Comparison of ENCODE assay signal across 17 mouse cellular contexts in the genomic region with DNA sequence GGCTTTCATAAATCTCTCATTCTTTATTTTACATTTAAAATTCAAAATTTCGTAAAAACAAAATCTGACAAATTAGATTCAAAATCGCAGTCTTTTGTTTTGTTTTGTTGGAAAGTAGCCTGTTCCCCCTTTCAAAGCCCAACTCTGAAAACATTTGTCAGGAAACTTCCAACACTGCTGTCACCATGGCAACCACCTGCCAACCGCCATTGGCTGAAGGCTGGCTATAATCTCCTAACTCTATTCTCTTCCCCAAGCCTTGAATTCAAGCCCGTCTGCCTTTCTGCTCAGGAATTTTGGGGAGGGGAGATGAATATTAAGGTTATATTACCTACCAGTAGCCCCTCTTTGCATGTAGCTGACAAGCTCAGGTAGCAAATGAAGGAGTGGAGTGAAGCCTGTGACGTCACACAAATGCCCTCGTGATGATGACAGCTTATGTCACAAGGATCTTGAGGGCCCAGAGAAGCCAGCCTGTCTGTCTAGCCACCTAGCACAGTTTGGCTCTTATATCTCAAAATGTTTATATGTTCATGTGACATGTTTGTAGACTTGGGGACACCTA.
DNase-seq lines count a peak whose midpoint lies in the region; ATAC-seq and TF ChIP-seq lines count a peak whose summit lies in the region.
"Had no signal": no experiment of that assay in that cellular context is flagged by ENCODE, and none has a peak within 500 bp of the region (broad histone marks: within the 10 kb centered on the region; RNA-seq: fewer than 3 reads in every experiment).

No protein-coding gene starts in this region.

- no peaks in the 10 kb centered on the region for H3K27me3 ChIP-seq in lung, embryonic 14.5 days (ENCODE audit: insufficient read depth, low read length)
- H3K27me3 ChIP-seq in lung, postnatal 0 days (replicated peaks; ENCODE audit: insufficient read depth, low read length) = no peaks in the 10 kb centered on the region
- H3K27me3 ChIP-seq in hindbrain, embryonic 16.5 days (replicated peaks; ENCODE audit: control insufficient read depth, insufficient read depth, low read length) = no peaks in the 10 kb centered on the region; the same call in 1 of the 2 replicates
- H3K27me3 ChIP-seq: hindbrain, embryonic 15.5 days; liver, embryonic 12.5 days; stomach, embryonic 15.5 days had no signal

- H3K4me1 ChIP-seq in lung, embryonic 14.5 days (ENCODE audit: insufficient read depth) = no peaks in the 10 kb centered on the region
- no peaks in the 10 kb centered on the region for H3K4me1 ChIP-seq in lung, postnatal 0 days (ENCODE audit: insufficient read depth, low read depth, low read length)
- peaks cover 8% of the 10 kb centered on the region for H3K4me1 ChIP-seq in hindbrain, embryonic 16.5 days (ENCODE audit: control insufficient read depth, insufficient read depth, low read depth, low read length)
- H3K4me1 ChIP-seq: liver, embryonic 12.5 days; stomach, embryonic 15.5 days had no signal

- no peak for TF ChIP-seq EP300 in lung, postnatal 0 days (IDR thresholded peaks at IDR 0.05)

- H3K4me3 ChIP-seq in lung, embryonic 14.5 days (ENCODE audit: low read depth, low read length) = no peak overlapping the region
- H3K4me3 ChIP-seq in lung, postnatal 0 days (ENCODE audit: low read depth, low read length) = no peak overlapping the region
- H3K4me3 ChIP-seq in hindbrain, embryonic 16.5 days (ENCODE audit: low read length) = no peak overlapping the region
- H3K4me3 ChIP-seq: heart, embryonic 10.5 days; hindbrain, embryonic 15.5 days; layer of hippocampus, adult 2 months; liver, embryonic 12.5 days; stomach, embryonic 15.5 days had no signal

- no peak overlapping the region for H3K4me2 ChIP-seq in lung, embryonic 14.5 days
- H3K4me2 ChIP-seq in lung, postnatal 0 days (replicated peaks; ENCODE audit: low read depth, low read length) = no peak overlapping the region
- H3K4me2 ChIP-seq in hindbrain, embryonic 16.5 days (ENCODE audit: low read length) = no peak overlapping the region
- H3K4me2 ChIP-seq: hindbrain, embryonic 15.5 days; liver, embryonic 12.5 days; stomach, embryonic 15.5 days had no signal

- H3K9me3 ChIP-seq in lung, embryonic 14.5 days (ENCODE audit: low read depth, low read length) = no peaks in the 10 kb centered on the region
- no peaks in the 10 kb centered on the region for H3K9me3 ChIP-seq in lung, postnatal 0 days (ENCODE audit: low read length)
- no peaks in the 10 kb centered on the region for H3K9me3 ChIP-seq in hindbrain, embryonic 16.5 days (ENCODE audit: control insufficient read depth, low read length)
- H3K9me3 ChIP-seq: heart, embryonic 10.5 days; hindbrain, embryonic 15.5 days; liver, embryonic 12.5 days; stomach, embryonic 15.5 days had no signal

- DNase-seq in lung, embryonic 14.5 days = peak; percentile 18
- DNase-seq in lung, postnatal 0 days (ENCODE audit: low spot score) = no peak
- peak; percentile 32 for DNase-seq in embryo, embryonic 9.5 days (ENCODE audit: extremely low spot score)
- peak; percentile 44 for DNase-seq in neural tube, embryonic 10.5 days (ENCODE audit: extremely low spot score, low spot score)
- DNase-seq in left cerebral cortex, adult 9 months (ENCODE audit: low spot score in 2 of 2) = no peak
- no peak for DNase-seq in B cell, adult 2 months
- no peak for DNase-seq in kidney, postnatal 4 days
- DNase-seq: adrenal gland, postnatal 25 days; gastrocnemius, postnatal 10 days; kidney, adult 9 months; left cerebral cortex, postnatal 4 days had no signal

- no peak for TF ChIP-seq CTCF in lung, embryonic 14.5 days (IDR thresholded peaks at IDR 0.05; ENCODE audit: low read depth)
- TF ChIP-seq CTCF in lung, postnatal 0 days (IDR thresholded peaks at IDR 0.05) = no peak

- no peak for ATAC-seq in lung, embryonic 14.5 days (ENCODE audit: insufficient read depth)
- no peak for ATAC-seq in lung, postnatal 0 days
- ATAC-seq in hindbrain, embryonic 16.5 days = peak; percentile 41; the same call in 1 of the 2 replicates
- ATAC-seq: liver, embryonic 12.5 days had no signal

- H3K9ac ChIP-seq in lung, embryonic 14.5 days = no peak overlapping the region
- no peak overlapping the region for H3K9ac ChIP-seq in lung, postnatal 0 days (replicated peaks; ENCODE audit: low read depth)
- no peak overlapping the region for H3K9ac ChIP-seq in hindbrain, embryonic 16.5 days (ENCODE audit: low read depth, low read length)
- H3K9ac ChIP-seq: hindbrain, embryonic 15.5 days; liver, embryonic 12.5 days; stomach, embryonic 15.5 days had no signal

- WGBS in lung, embryonic 14.5 days = 60% methylated on average over 6 of the region's 6 CpGs
- 58% methylated on average over 6 of the region's 6 CpGs for WGBS in lung, postnatal 0 days
- WGBS in hindbrain, embryonic 16.5 days = 39% methylated on average over 6 of the region's 6 CpGs

- no peak overlapping the region for H3K27ac ChIP-seq in lung, embryonic 14.5 days (ENCODE audit: low read depth)
- no peak overlapping the region for H3K27ac ChIP-seq in lung, postnatal 0 days (ENCODE audit: low read length)
- no peak overlapping the region for H3K27ac ChIP-seq in hindbrain, embryonic 16.5 days (ENCODE audit: low read depth, low read length)
- H3K27ac ChIP-seq: heart, embryonic 10.5 days; hindbrain, embryonic 15.5 days; layer of hippocampus, adult 2 months; liver, embryonic 12.5 days; stomach, embryonic 15.5 days had no signal

- H3K36me3 ChIP-seq in lung, embryonic 14.5 days (ENCODE audit: insufficient read depth) = no peaks in the 10 kb centered on the region
- H3K36me3 ChIP-seq in lung, postnatal 0 days (ENCODE audit: insufficient read depth, low read length) = no peaks in the 10 kb centered on the region
- H3K36me3 ChIP-seq in hindbrain, embryonic 16.5 days (ENCODE audit: control insufficient read depth, insufficient read depth, low read length) = no peaks in the 10 kb centered on the region
- H3K36me3 ChIP-seq: heart, embryonic 10.5 days; hindbrain, embryonic 15.5 days; liver, embryonic 12.5 days; stomach, embryonic 15.5 days had no signal

Comparison
In these comparisons a context has a peak if more than half of its experiments do, and no peak if none do; other contexts are left out.
1. DNase-seq: peak in lung, embryonic 14.5 days (single experiment), embryo, embryonic 9.5 days (single experiment) and neural tube, embryonic 10.5 days (single experiment); none in lung, postnatal 0 days (single experiment), left cerebral cortex, adult 9 months (0 of 2), B cell, adult 2 months (0 of 2) and kidney, postnatal 4 days (0 of 2).